Mouse (Mus musculus): Measurements from ENCODE around the gene Prss27.
A peak's percentile ranks its signal among the peaks of the same experiment; 100 is the strongest.

The Prss27 gene

GRCm38 (mm10) chr17:24057730-24058245 lies 19.8 kb downstream of the Prss27 start:
- no peak for TF ChIP-seq GATA4 (IDR thresholded peaks at IDR 0.05; ENCODE audit: insufficient replicate concordance, low read length)

- TF ChIP-seq GATA4 (IDR thresholded peaks at IDR 0.05; ENCODE audit: insufficient replicate concordance, low read length) = no peak
Measured at GRCm38 (mm10) chr17:24062459-24063155, 24.7 kb downstream of the Prss27 start.

- TF ChIP-seq GATA4 (IDR thresholded peaks at IDR 0.05; ENCODE audit: insufficient replicate concordance, low read length) = no peak
Measured at GRCm38 (mm10) chr17:24068271-24068670, 30.3 kb downstream of the Prss27 start.

GRCm38 (mm10) chr17:24069531-24069930 lies 31.6 kb downstream of the Prss27 start:
- TF ChIP-seq GATA4 (IDR thresholded peaks at IDR 0.05; ENCODE audit: insufficient replicate concordance, low read length) = no peak

GRCm38 (mm10) chr17:24072919-24073696 lies 35.2 kb downstream of the Prss27 start, which contains the start of gene Kctd5:
Kctd5 (minus strand) TSS chr17:24073485.
- TF ChIP-seq GATA4 (IDR thresholded peaks at IDR 0.05; ENCODE audit: insufficient replicate concordance, low read length) = peak; percentile 66; the same call in 1 of the 2 replicates

GRCm38 (mm10) chr17:24077101-24077500 lies 39.2 kb downstream of the Prss27 start:
- no peak for TF ChIP-seq GATA4 (IDR thresholded peaks at IDR 0.05; ENCODE audit: insufficient replicate concordance, low read length)

- TF ChIP-seq GATA4 (IDR thresholded peaks at IDR 0.05; ENCODE audit: insufficient replicate concordance, low read length) = no peak
Measured at GRCm38 (mm10) chr17:24084593-24084992, 46.6 kb downstream of the Prss27 start.

GRCm38 (mm10) chr17:24090575-24090974 lies 52.6 kb downstream of the Prss27 start:
- TF ChIP-seq GATA4 (IDR thresholded peaks at IDR 0.05; ENCODE audit: insufficient replicate concordance, low read length) = no peak

All from liver, adult (tissue).